Mouse (Mus musculus): ENCODE results near the gene Sash3.

GRCm38 (mm10) chrX:48207761-48208487 lies 61.7 kb downstream of the Sash3 start:
- TF ChIP-seq CTCF (conservative IDR thresholded peaks at IDR 0.05; ENCODE audit: low read length) = no peak
- TF ChIP-seq POU5F1 (IDR thresholded peaks at IDR 0.05; ENCODE audit: borderline replicate concordance, low read length) = no peak
- TF ChIP-seq NANOG (IDR thresholded peaks at IDR 0.05; ENCODE audit: borderline replicate concordance, low read length) = no peak
